9 mouse cellular contexts compared by ENCODE assay signal in genomic region chrX:73658936-73659574, GRCm38 (mm10). TPM values are rescaled to one million over a fixed set of nuclear protein-coding genes. Genes with fewer than 3 reads are reported as not detected.
DNase-seq lines count a peak whose midpoint lies in the region; ATAC-seq lines count a peak whose summit lies in the region.
"Had no signal": no experiment of that assay in that cellular context is flagged by ENCODE, and none has a peak within 500 bp of the region (broad histone marks: within the 10 kb centered on the region; RNA-seq: fewer than 3 reads in every experiment).

No protein-coding gene starts in this region.

- H3K4me1 ChIP-seq in forebrain, embryonic 12.5 days, result peaks cover 15% of the 10 kb centered on the region
- H3K4me1 ChIP-seq in intestine, embryonic 14.5 days (replicated peaks; ENCODE audit: control insufficient read depth, insufficient read depth, low read length), result no peaks in the 10 kb centered on the region

- no peaks in the 10 kb centered on the region for H3K36me3 ChIP-seq in forebrain, embryonic 12.5 days (replicated peaks)
- no peaks in the 10 kb centered on the region for H3K36me3 ChIP-seq in intestine, embryonic 14.5 days (ENCODE audit: control insufficient read depth, insufficient read depth, low read length)

- peak overlapping the region; percentile 75 for H3K4me2 ChIP-seq in forebrain, embryonic 12.5 days
- peak overlapping the region; percentile 61 for H3K4me2 ChIP-seq in intestine, embryonic 14.5 days (ENCODE audit: low read length)

- H3K4me3 ChIP-seq in forebrain, embryonic 12.5 days (replicated peaks), result peak overlapping the region; percentile 50
- peak overlapping the region; percentile 40; the same call in 1 of the 2 replicates for H3K4me3 ChIP-seq in intestine, embryonic 14.5 days (ENCODE audit: low read depth, low read length)

- intact Hi-C loops in left cerebral cortex, postnatal 14 days (cut with DNase I), result loop anchor here (5.0 kb wide), 1 partner anchor 67 kb away; no protein-coding TSS in a partner anchor
- intact Hi-C loops in left cerebral cortex, postnatal 10 days (cut with DNase I), result no loop called here

- H3K9ac ChIP-seq in forebrain, embryonic 12.5 days, result 0 out of 2 replicates have a peak overlapping the region, but pooled peaks have one; percentile 59
- no peak overlapping the region; the same call in 1 of the 2 replicates for H3K9ac ChIP-seq in intestine, embryonic 14.5 days (ENCODE audit: low read length)

- WGBS in forebrain, embryonic 12.5 days, result 64% methylated on average over 13 of the region's 13 CpGs
- WGBS in intestine, embryonic 14.5 days, result 56% methylated on average over 13 of the region's 13 CpGs

- H3K9me3 ChIP-seq in forebrain, embryonic 12.5 days, result no peaks in the 10 kb centered on the region
- H3K9me3 ChIP-seq in intestine, embryonic 14.5 days (ENCODE audit: control insufficient read depth, low read length), result no peaks in the 10 kb centered on the region

- no peaks in the 10 kb centered on the region for H3K27me3 ChIP-seq in forebrain, embryonic 12.5 days
- no peaks in the 10 kb centered on the region for H3K27me3 ChIP-seq in intestine, embryonic 14.5 days (replicated peaks; ENCODE audit: control insufficient read depth, insufficient read depth, low read length)

- peak; percentile 13; the same call in 1 of the 2 replicates for ATAC-seq in forebrain, embryonic 12.5 days (ENCODE audit: low FRiP score)
- peak; percentile 31; the same call in 1 of the 2 replicates for ATAC-seq in intestine, embryonic 14.5 days (replicated peaks; ENCODE audit: low FRiP score, low TSS enrichment, low read depth)
- no peak for ATAC-seq in megakaryocyte progenitor cell, adult 5-6 weeks (replicated peaks; ENCODE audit: poor library complexity)
- no peak for ATAC-seq in monocyte, adult 5-6 weeks (replicated peaks; ENCODE audit: insufficient number of reproducible peaks, low FRiP score, low TSS enrichment, poor library complexity, severe bottlenecking)

- DNase-seq in left cerebral cortex, postnatal 14 days (ENCODE audit: low spot score in 2 of 2), result peak; percentile 37 to 79
- no peak for DNase-seq in left cerebral cortex, postnatal 10 days (ENCODE audit: extremely low spot score in 1 of 2, low spot score in 2 of 2)
- DNase-seq in intestine, embryonic 14.5 days (ENCODE audit: low spot score), result peak; percentile 38
- DNase-seq in right cerebral cortex, adult 18-20 months, result peak; percentile 39
- DNase-seq in thymus, postnatal 25 days, result no peak

- no peak overlapping the region for H3K27ac ChIP-seq in forebrain, embryonic 12.5 days
- no peak overlapping the region for H3K27ac ChIP-seq in intestine, embryonic 14.5 days (ENCODE audit: low read depth)

RNA-seq across cellular contexts. Expression of gene Pnck, which starts 0.9 kb away (rescaled TPM):
- total RNA-seq in left cerebral cortex, postnatal 14 days (2021), result 100 to 1,000 TPM; 145 to 153 TPM
- 100 to 1,000 TPM; 152 to 154 TPM for total RNA-seq in left cerebral cortex, postnatal 10 days (2021)
- polyA plus RNA-seq in forebrain, embryonic 12.5 days (2016; fragmentation: Nextera tagmentation; extraction: Ambion mirVana), result 31.2 and 32.1 TPM in 2 replicates
- polyA plus RNA-seq in intestine, embryonic 14.5 days (2014; fragmentation: Nextera tagmentation; extraction: Ambion mirVana), result 17.9 and 20.6 TPM in 2 replicates
- total RNA-seq in megakaryocyte progenitor cell, adult 5-6 weeks (2015), result 0.71 and 1.2 TPM in 2 replicates
- total RNA-seq in megakaryocyte progenitor cell, adult 5-6 weeks (2017), result 0.21 TPM in 1 of 2 replicates, not detected in the other
- 0.97 TPM in 1 of 3 replicates, not detected in the others for total RNA-seq in monocyte, adult 5-6 weeks (2017)
- total RNA-seq: neutrophil, adult 5-6 weeks had no signal

RNA-seq across cellular contexts. Expression of gene Slc6a8, which starts 13.9 kb away (rescaled TPM):
- total RNA-seq in left cerebral cortex, postnatal 14 days (2021), result 10 to 100 TPM; 85.8 to 86.1 TPM
- 10 to 100 TPM; 61.8 to 64.8 TPM for total RNA-seq in left cerebral cortex, postnatal 10 days (2021)
- 7.5 and 8.0 TPM in 2 replicates for polyA plus RNA-seq in forebrain, embryonic 12.5 days (2016; fragmentation: Nextera tagmentation; extraction: Ambion mirVana)
- 9.1 and 10.8 TPM in 2 replicates for polyA plus RNA-seq in intestine, embryonic 14.5 days (2014; fragmentation: Nextera tagmentation; extraction: Ambion mirVana)
- total RNA-seq in megakaryocyte progenitor cell, adult 5-6 weeks (2015), result 0.07 and 0.61 TPM in 2 replicates
- 0.04 TPM in 1 of 2 replicates, not detected in the other for total RNA-seq in megakaryocyte progenitor cell, adult 5-6 weeks (2017)
- total RNA-seq in monocyte, adult 5-6 weeks (2017), result 0.49 TPM in 1 of 3 replicates, not detected in the others
- total RNA-seq: neutrophil, adult 5-6 weeks had no signal

RNA-seq across cellular contexts. Expression of gene Dusp9, which starts 19.8 kb away (rescaled TPM):
- under 1 TPM; 0.79 to 0.82 TPM for total RNA-seq in left cerebral cortex, postnatal 14 days (2021)
- total RNA-seq in left cerebral cortex, postnatal 10 days (2021), result under 1 TPM; 0.47 to 0.87 TPM
- polyA plus RNA-seq in forebrain, embryonic 12.5 days (2016; fragmentation: Nextera tagmentation; extraction: Ambion mirVana), result 3.7 and 5.4 TPM in 2 replicates
- 4.6 and 4.9 TPM in 2 replicates for polyA plus RNA-seq in intestine, embryonic 14.5 days (2014; fragmentation: Nextera tagmentation; extraction: Ambion mirVana)
- total RNA-seq in megakaryocyte progenitor cell, adult 5-6 weeks (2015), result 0.22 and 0.67 TPM in 2 replicates
- 0.44 and 0.67 TPM in 2 replicates for total RNA-seq in megakaryocyte progenitor cell, adult 5-6 weeks (2017)
- total RNA-seq in monocyte, adult 5-6 weeks (2017), result not detected in 3 replicates
- total RNA-seq: neutrophil, adult 5-6 weeks had no signal

RNA-seq across cellular contexts. Expression of gene Bcap31, which starts 56.9 kb away (rescaled TPM):
- 10 to 100 TPM; 69.5 to 78.3 TPM for total RNA-seq in left cerebral cortex, postnatal 14 days (2021)
- 10 to 100 TPM; 71.6 to 77.0 TPM for total RNA-seq in left cerebral cortex, postnatal 10 days (2021)
- polyA plus RNA-seq in forebrain, embryonic 12.5 days (2016; fragmentation: Nextera tagmentation; extraction: Ambion mirVana), result 105 and 117 TPM in 2 replicates
- 230 and 236 TPM in 2 replicates for polyA plus RNA-seq in intestine, embryonic 14.5 days (2014; fragmentation: Nextera tagmentation; extraction: Ambion mirVana)
- 265 and 285 TPM in 2 replicates for total RNA-seq in megakaryocyte progenitor cell, adult 5-6 weeks (2015)
- 218 and 226 TPM in 2 replicates for total RNA-seq in megakaryocyte progenitor cell, adult 5-6 weeks (2017)
- total RNA-seq in monocyte, adult 5-6 weeks (2017), result 223 to 253 TPM (median 241 TPM) in 3 replicates

RNA-seq across cellular contexts. Expression of gene Abcd1, which starts 57.3 kb away (rescaled TPM):
- 10 to 100 TPM; 14.8 to 14.9 TPM for total RNA-seq in left cerebral cortex, postnatal 14 days (2021)
- 10 to 100 TPM; 15.0 to 16.2 TPM for total RNA-seq in left cerebral cortex, postnatal 10 days (2021)
- polyA plus RNA-seq in forebrain, embryonic 12.5 days (2016; fragmentation: Nextera tagmentation; extraction: Ambion mirVana), result 9.2 and 10.4 TPM in 2 replicates
- 15.7 and 16.8 TPM in 2 replicates for polyA plus RNA-seq in intestine, embryonic 14.5 days (2014; fragmentation: Nextera tagmentation; extraction: Ambion mirVana)
- total RNA-seq in megakaryocyte progenitor cell, adult 5-6 weeks (2015), result 34.7 and 37.8 TPM in 2 replicates
- total RNA-seq in megakaryocyte progenitor cell, adult 5-6 weeks (2017), result 13.6 and 19.4 TPM in 2 replicates
- 23.6 to 41.6 TPM (median 26.6 TPM) in 3 replicates for total RNA-seq in monocyte, adult 5-6 weeks (2017)

Comparison
In these comparisons a context has a peak if more than half of its experiments do, and no peak if none do; other contexts are left out.
1. DNase-seq: peak in left cerebral cortex, postnatal 14 days (2 of 2), intestine, embryonic 14.5 days (single experiment) and right cerebral cortex, adult 18-20 months (single experiment); none in left cerebral cortex, postnatal 10 days (0 of 2) and thymus, postnatal 25 days (single experiment).
2. ATAC-seq: peak in forebrain, embryonic 12.5 days (single experiment) and intestine, embryonic 14.5 days (single experiment); none in megakaryocyte progenitor cell, adult 5-6 weeks (single experiment) and monocyte, adult 5-6 weeks (single experiment).
3. RNA of gene Pnck, which starts 0.9 kb away (total RNA-seq): 152 to 154 TPM in left cerebral cortex, postnatal 10 days and 145 to 153 TPM in left cerebral cortex, postnatal 14 days; 0.21 to 1.2 TPM in megakaryocyte progenitor cell, adult 5-6 weeks and 0.97 TPM in monocyte, adult 5-6 weeks; every median in the first group is over 10 times any median in the second.
4. RNA of gene Slc6a8, which starts 13.9 kb away (total RNA-seq): 85.8 to 86.1 TPM in left cerebral cortex, postnatal 14 days and 61.8 to 64.8 TPM in left cerebral cortex, postnatal 10 days; 0.04 to 0.61 TPM in megakaryocyte progenitor cell, adult 5-6 weeks and 0.49 TPM in monocyte, adult 5-6 weeks; every median in the first group is over 10 times any median in the second.